Mouse (Mus musculus): ENCODE results near the gene Tedc1. TPM values are rescaled to one million over a fixed set of nuclear protein-coding genes. Genes with fewer than 3 reads are reported as not detected.

The Tedc1 gene
- polyA plus RNA-seq, 1 experiment from 2014 or later, result 22.7 TPM

GRCm38 (mm10) chr12:113157521-113157920 lies 1.3 kb downstream of the Tedc1 start:
- Histone ChIP-seq H3K27me3 (replicated peaks; ENCODE audit: control insufficient read depth, insufficient read depth, low read length) (no peaks in the 10 kb centered on the region), H3K4me3 (ENCODE audit: low read length) (peak overlapping the region; percentile 76; the same call in 1 of the 2 replicates), H3K9me3 (ENCODE audit: control insufficient read depth, low read length) (no peaks in the 10 kb centered on the region), H3K27ac (ENCODE audit: low read length) (no peak overlapping the region), H3K4me2 (ENCODE audit: low read depth, low read length) (peak overlapping the region; percentile 88), H3K36me3 (ENCODE audit: control insufficient read depth, insufficient read depth, low read length) (no peaks in the 10 kb centered on the region), H3K9ac (ENCODE audit: low read depth, low read length) (peak overlapping the region; percentile 74; the same call in 1 of the 2 replicates), H3K4me1 (ENCODE audit: control insufficient read depth, insufficient read depth, low read length) (peaks cover 16% of the 10 kb centered on the region)
- no peak for ATAC-seq
- 85% methylated on average over 8 of the region's 8 CpGs for WGBS

GRCm38 (mm10) chr12:113157971-113158370 lies 1.8 kb downstream of the Tedc1 start:
- H3K27ac ChIP-seq (ENCODE audit: low read length), result no peak overlapping the region
- 89% methylated on average over 8 of the region's 8 CpGs for WGBS
- H3K4me2 ChIP-seq (ENCODE audit: low read depth, low read length), result no peak overlapping the region
- H3K4me1 ChIP-seq (ENCODE audit: control insufficient read depth, insufficient read depth, low read length), result peaks cover 16% of the 10 kb centered on the region
- no peak overlapping the region for H3K9ac ChIP-seq (ENCODE audit: low read depth, low read length)
- ATAC-seq, result no peak
- no peaks in the 10 kb centered on the region for H3K9me3 ChIP-seq (ENCODE audit: control insufficient read depth, low read length)
- no peak overlapping the region for H3K4me3 ChIP-seq (ENCODE audit: low read length)
- no peaks in the 10 kb centered on the region for H3K27me3 ChIP-seq (replicated peaks; ENCODE audit: control insufficient read depth, insufficient read depth, low read length)
- H3K36me3 ChIP-seq (ENCODE audit: control insufficient read depth, insufficient read depth, low read length), result no peaks in the 10 kb centered on the region

- Histone ChIP-seq H3K4me3 (ENCODE audit: low read length) (no peak overlapping the region), H3K4me1 (ENCODE audit: control insufficient read depth, insufficient read depth, low read length) (no peaks in the 10 kb centered on the region), H3K27ac (ENCODE audit: low read length) (peak overlapping the region; percentile 34; the same call in 1 of the 2 replicates), H3K4me2 (ENCODE audit: low read depth, low read length) (no peak overlapping the region), H3K9ac (ENCODE audit: low read depth, low read length) (no peak overlapping the region), H3K9me3 (ENCODE audit: control insufficient read depth, low read length) (no peaks in the 10 kb centered on the region), H3K27me3 (replicated peaks; ENCODE audit: control insufficient read depth, insufficient read depth, low read length) (no peaks in the 10 kb centered on the region), H3K36me3 (ENCODE audit: control insufficient read depth, insufficient read depth, low read length) (no peaks in the 10 kb centered on the region)
- ATAC-seq, result peak; percentile 15; the same call in 1 of the 2 replicates
- 82% methylated on average over 11 of the region's 11 CpGs for WGBS
Observed at GRCm38 (mm10) chr12:113163561-113164006, 7.4 kb downstream of the Tedc1 start.

GRCm38 (mm10) chr12:113168031-113168536 lies 11.9 kb downstream of the Tedc1 start:
- Histone ChIP-seq H3K9ac (ENCODE audit: low read depth, low read length) (no peak overlapping the region), H3K4me3 (ENCODE audit: low read length) (no peak overlapping the region), H3K36me3 (ENCODE audit: control insufficient read depth, insufficient read depth, low read length) (no peaks in the 10 kb centered on the region), H3K27me3 (replicated peaks; ENCODE audit: control insufficient read depth, insufficient read depth, low read length) (no peaks in the 10 kb centered on the region), H3K27ac (ENCODE audit: low read length) (no peak overlapping the region), H3K4me2 (ENCODE audit: low read depth, low read length) (no peak overlapping the region), H3K4me1 (ENCODE audit: control insufficient read depth, insufficient read depth, low read length) (no peaks in the 10 kb centered on the region), H3K9me3 (ENCODE audit: control insufficient read depth, low read length) (no peaks in the 10 kb centered on the region)
- WGBS, result 76% methylated on average over 9 of the region's 9 CpGs
- ATAC-seq, result peak; percentile 27

- peak; percentile 44; the same call in 1 of the 2 replicates for ATAC-seq
- H3K9ac ChIP-seq (ENCODE audit: low read depth, low read length), result no peak overlapping the region
- H3K4me1 ChIP-seq (ENCODE audit: control insufficient read depth, insufficient read depth, low read length), result no peaks in the 10 kb centered on the region
- no peak overlapping the region for H3K4me3 ChIP-seq (ENCODE audit: low read length)
- no peaks in the 10 kb centered on the region for H3K9me3 ChIP-seq (ENCODE audit: control insufficient read depth, low read length)
- no peaks in the 10 kb centered on the region for H3K36me3 ChIP-seq (ENCODE audit: control insufficient read depth, insufficient read depth, low read length)
- no peak overlapping the region for H3K4me2 ChIP-seq (ENCODE audit: low read depth, low read length)
- 87% methylated on average over 18 of the region's 18 CpGs for WGBS
- no peaks in the 10 kb centered on the region for H3K27me3 ChIP-seq (replicated peaks; ENCODE audit: control insufficient read depth, insufficient read depth, low read length)
- no peak overlapping the region for H3K27ac ChIP-seq (ENCODE audit: low read length)
Observed at GRCm38 (mm10) chr12:113176960-113177725, 20.9 kb downstream of the Tedc1 start.

GRCm38 (mm10) chr12:113181020-113181419 lies 24.8 kb downstream of the Tedc1 start:
- no peaks in the 10 kb centered on the region for H3K36me3 ChIP-seq (ENCODE audit: control insufficient read depth, insufficient read depth, low read length)
- ATAC-seq, result no peak
- H3K4me1 ChIP-seq (ENCODE audit: control insufficient read depth, insufficient read depth, low read length), result peaks cover 8% of the 10 kb centered on the region
- H3K9me3 ChIP-seq (ENCODE audit: control insufficient read depth, low read length), result no peaks in the 10 kb centered on the region
- no peak overlapping the region for H3K4me3 ChIP-seq (ENCODE audit: low read length)
- no peak overlapping the region for H3K27ac ChIP-seq (ENCODE audit: low read length)
- WGBS, result 49% methylated on average over 4 of the region's 4 CpGs
- H3K9ac ChIP-seq (ENCODE audit: low read depth, low read length), result no peak overlapping the region
- H3K4me2 ChIP-seq (ENCODE audit: low read depth, low read length), result no peak overlapping the region
- peaks cover 6% of the 10 kb centered on the region for H3K27me3 ChIP-seq (replicated peaks; ENCODE audit: control insufficient read depth, insufficient read depth, low read length)

GRCm38 (mm10) chr12:113184945-113185344 lies 28.7 kb downstream of the Tedc1 start:
- Histone ChIP-seq H3K4me2 (ENCODE audit: low read depth, low read length) (no peak overlapping the region), H3K4me3 (ENCODE audit: low read length) (no peak overlapping the region), H3K4me1 (ENCODE audit: control insufficient read depth, insufficient read depth, low read length) (peaks cover 25% of the 10 kb centered on the region), H3K36me3 (ENCODE audit: control insufficient read depth, insufficient read depth, low read length) (no peaks in the 10 kb centered on the region), H3K27me3 (replicated peaks; ENCODE audit: control insufficient read depth, insufficient read depth, low read length) (peaks cover 18% of the 10 kb centered on the region), H3K9me3 (ENCODE audit: control insufficient read depth, low read length) (no peaks in the 10 kb centered on the region), H3K27ac (ENCODE audit: low read length) (no peak overlapping the region), H3K9ac (ENCODE audit: low read depth, low read length) (no peak overlapping the region)
- no peak for ATAC-seq
- 62% methylated on average over 5 of the region's 5 CpGs for WGBS

- H3K9me3 ChIP-seq (ENCODE audit: control insufficient read depth, low read length), result no peaks in the 10 kb centered on the region
- peak within 1 kb of the TSS; percentile 71 for H3K9ac ChIP-seq (ENCODE audit: low read depth, low read length)
- peak within 1 kb of the TSS; percentile 88 for H3K4me2 ChIP-seq (ENCODE audit: low read depth, low read length)
- 2% methylated on average over 63 of the region's 63 CpGs for WGBS
- H3K36me3 ChIP-seq (ENCODE audit: control insufficient read depth, insufficient read depth, low read length), result no peaks in the 10 kb centered on the region
- peak; percentile 41; the same call in 1 of the 2 replicates for ATAC-seq
- peaks cover 25% of the 10 kb centered on the region for H3K4me1 ChIP-seq (ENCODE audit: control insufficient read depth, insufficient read depth, low read length)
- peaks cover 18% of the 10 kb centered on the region for H3K27me3 ChIP-seq (replicated peaks; ENCODE audit: control insufficient read depth, insufficient read depth, low read length)
- no peak within 1 kb of the TSS for H3K27ac ChIP-seq (ENCODE audit: low read length)
- H3K4me3 ChIP-seq (ENCODE audit: low read length), result peak within 1 kb of the TSS; percentile 61
Observed at GRCm38 (mm10) chr12:113185442-113186291, 29.4 kb downstream of the Tedc1 start, which contains the start of gene Tmem121. TSS of gene Tmem121 (plus strand) at chr12:113185930.
